Mouse (Mus musculus) lung, embryonic 16.5 days (tissue): ENCODE measurements around the gene Gm11492. TPM values are rescaled to one million over a fixed set of nuclear protein-coding genes. Genes with fewer than 3 reads are reported as not detected.

Source experiments
- ATAC-seq: fragments of 200-750 bp; cut with Nextera tagmentation; 2 replicates; pipeline ENCODE4 v1.8.0; 2017; ENCODE audit warnings: low read depth, mild to moderate bottlenecking, moderate library complexity
- H3K27ac ChIP-seq: fragments of 300-500 bp; sonication (generic); 2 replicates; pipeline ENCODE4 v1.5.1; 2014; ENCODE audit warnings: mild to moderate bottlenecking, control low read depth, low read length
- H3K27me3 ChIP-seq: fragments of 300-500 bp; sonication (generic); 2 replicates; pipeline ENCODE4 v1.6.1; 2014; ENCODE audit warnings: low read depth, low read length, mixed read lengths; ENCODE audit not compliant: control insufficient read depth, insufficient read depth
- H3K36me3 ChIP-seq: fragments of 300-500 bp; sonication (generic); 2 replicates; pipeline ENCODE4 v1.6.1; 2014; ENCODE audit warnings: low read length; ENCODE audit not compliant: control insufficient read depth, insufficient read depth
- H3K4me1 ChIP-seq: fragments of 300-500 bp; sonication (generic); replicated peaks from 2 replicates; pipeline ENCODE4 v1.6.1; 2014; ENCODE audit warnings: low read length, mixed read lengths; ENCODE audit not compliant: control insufficient read depth, insufficient read depth
- H3K4me2 ChIP-seq: fragments of 300-500 bp; sonication (generic); 2 replicates; pipeline ENCODE4 v1.6.1; 2014; ENCODE audit warnings: low read depth, low read length, control low read depth
- H3K4me3 ChIP-seq: fragments of 300-500 bp; sonication (generic); 2 replicates; pipeline ENCODE4 v1.5.1; 2014; ENCODE audit warnings: mild to moderate bottlenecking, low read length, control low read depth
- H3K9ac ChIP-seq: fragments of 300-500 bp; sonication (generic); 2 replicates; pipeline ENCODE4 v1.6.1; 2014; ENCODE audit warnings: low read length, control low read depth
- H3K9me3 ChIP-seq: fragments of 300-500 bp; sonication (generic); 2 replicates; pipeline ENCODE4 v1.6.1; 2016; ENCODE audit warnings: low read length; ENCODE audit not compliant: control insufficient read depth
- WGBS: fragments of 180-500 bp; shearing (Covaris S2); extraction: QIAGEN DNeasy Blood & Tissue Kit; methylation state at CpG from one replicate; pipeline ENCODE4 v1.1.7; 2014; 5-methylcytosine and 5-hydroxymethylcytosine counted together
- polyA plus RNA-seq: library from polyadenylated mRNA; unstranded; fragments of >200 nt; fragmentation: Nextera tagmentation; extraction: Ambion mirVana; gene quantifications from 2 replicates; pipeline ENCODE4 v1.2.1, GENCODE M21; 2015

The Gm11492 gene
- polyA plus RNA-seq, 1 experiment from 2014 or later: not detected

DNA sequence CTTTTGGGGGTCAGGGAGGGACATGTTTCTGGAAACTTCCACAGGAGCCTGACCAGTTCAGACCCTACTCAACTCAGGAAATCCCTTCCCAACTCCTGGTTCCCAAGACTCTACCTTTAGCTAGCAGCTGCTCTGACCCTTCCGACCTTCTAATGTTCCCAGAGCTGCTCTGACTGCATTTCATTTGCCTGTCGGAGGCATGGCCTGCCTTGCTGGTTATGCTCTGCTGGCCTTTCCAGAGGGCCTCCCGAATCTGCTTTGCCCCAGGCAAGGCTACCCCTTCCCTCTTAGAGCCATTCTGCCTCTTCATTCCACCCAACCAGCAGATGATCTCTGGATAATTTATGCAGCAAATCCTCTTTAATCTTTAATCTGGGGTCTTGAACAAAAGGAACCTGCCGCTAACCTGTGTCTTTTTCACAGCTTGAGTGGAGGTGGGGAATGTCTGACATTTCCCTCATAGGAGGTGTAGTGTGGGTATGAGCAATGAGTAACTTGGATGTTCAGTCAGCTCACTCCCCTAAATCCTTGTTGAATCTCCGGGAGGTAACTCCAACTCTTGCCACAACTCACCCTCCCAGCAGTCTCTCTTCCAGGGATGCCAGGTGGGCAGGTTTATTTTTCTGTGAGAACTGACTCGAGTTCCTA, 11.3 kb downstream of the Gm11492 start:
- H3K9ac ChIP-seq: peak overlapping the region; percentile 70
- peak overlapping the region; percentile 69 for H3K27ac ChIP-seq
- no peaks in the 10 kb centered on the region for H3K27me3 ChIP-seq
- no peaks in the 10 kb centered on the region for H3K36me3 ChIP-seq
- peak overlapping the region; percentile 83 for H3K4me2 ChIP-seq
- H3K4me3 ChIP-seq: peak overlapping the region; percentile 71
- no peak for ATAC-seq
- WGBS: 28% methylated on average over 6 of the region's 6 CpGs
- peaks cover 22% of the 10 kb centered on the region for H3K4me1 ChIP-seq
- H3K9me3 ChIP-seq: no peaks in the 10 kb centered on the region

DNA sequence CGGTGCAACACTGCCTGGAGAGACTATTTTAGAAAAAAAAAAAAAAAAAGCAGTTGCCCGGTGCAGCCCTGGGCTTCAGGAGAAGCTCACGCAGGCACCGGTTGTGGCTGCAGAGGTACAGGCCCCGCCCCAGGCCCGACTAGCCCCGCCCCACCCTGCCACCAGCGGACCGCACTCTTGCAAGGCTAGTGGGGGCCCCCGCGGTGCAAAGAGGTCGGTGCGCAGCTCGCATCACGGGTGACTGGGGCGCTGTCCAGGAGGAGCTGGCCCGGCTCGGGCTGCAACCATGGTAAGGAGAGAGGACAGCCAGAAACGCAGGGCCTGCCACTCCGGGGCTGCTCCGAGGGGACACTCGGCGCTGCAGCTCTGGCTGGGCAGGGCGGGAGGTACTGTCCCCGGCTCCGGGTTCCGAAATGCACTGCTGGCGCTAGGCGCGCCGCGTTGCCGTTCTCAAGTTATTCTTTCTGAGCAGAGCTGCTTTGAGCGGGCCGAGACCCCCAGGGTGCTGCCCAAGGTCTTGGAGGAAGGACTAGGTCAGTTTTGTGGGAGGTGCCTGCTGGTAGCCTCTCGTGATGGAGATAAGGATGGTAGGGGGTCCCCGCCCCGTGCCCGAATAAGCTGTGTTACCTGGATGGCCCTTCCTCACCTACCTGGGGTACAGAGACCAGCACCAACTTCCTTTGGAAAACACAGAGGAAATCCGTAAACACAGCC, 12.0 kb downstream of the Gm11492 start:
- Histone ChIP-seq H3K27me3 (no peaks in the 10 kb centered on the region), H3K4me3 (peak overlapping the region; percentile 71), H3K9me3 (no peaks in the 10 kb centered on the region), H3K4me1 (peaks cover 22% of the 10 kb centered on the region), H3K9ac (peak overlapping the region; percentile 70), H3K27ac (peak overlapping the region; percentile 69), H3K36me3 (no peaks in the 10 kb centered on the region), H3K4me2 (peak overlapping the region; percentile 83)
- WGBS: under 1% methylated on average over 40 of the region's 40 CpGs
- ATAC-seq: peak; percentile 61

- Histone ChIP-seq H3K4me2 (peak overlapping the region; percentile 83), H3K27ac (peak overlapping the region; percentile 69), H3K4me1 (peaks cover 22% of the 10 kb centered on the region), H3K9ac (peak overlapping the region; percentile 70), H3K4me3 (peak overlapping the region; percentile 71), H3K27me3 (no peaks in the 10 kb centered on the region), H3K9me3 (no peaks in the 10 kb centered on the region), H3K36me3 (no peaks in the 10 kb centered on the region)
- peak; percentile 65 for ATAC-seq
- 14% methylated on average over 9 of the region's 10 CpGs for WGBS
Measured at GRCm38 (mm10) chr11:87578963-87579601, 12.6 kb downstream of the Gm11492 start.

DNA sequence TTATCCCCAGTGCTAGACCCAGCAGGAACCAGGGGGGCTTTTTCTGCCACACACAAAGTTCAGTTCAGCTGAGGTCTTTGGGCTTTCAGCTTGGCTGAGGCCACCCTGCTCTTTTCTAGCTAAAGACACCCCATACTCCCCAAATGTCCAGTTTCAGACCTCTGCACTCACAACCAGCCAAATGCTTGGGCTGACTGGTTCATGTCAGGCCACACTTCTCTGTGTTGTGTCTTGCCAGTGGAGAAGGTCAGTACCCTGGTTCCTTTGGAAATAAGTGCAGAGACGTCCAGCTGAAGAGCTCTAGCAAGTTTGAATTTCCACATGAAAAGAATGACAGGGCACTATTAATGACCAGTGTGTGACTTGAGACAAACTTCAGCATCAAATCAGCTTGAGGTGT, 13.3 kb downstream of the Gm11492 start:
- no peak overlapping the region; the same call in 1 of the 2 replicates for H3K4me3 ChIP-seq
- H3K4me2 ChIP-seq: peak overlapping the region; percentile 28
- H3K9me3 ChIP-seq: no peaks in the 10 kb centered on the region
- H3K36me3 ChIP-seq: no peaks in the 10 kb centered on the region
- peak overlapping the region; percentile 69 for H3K27ac ChIP-seq
- 29% methylated on average over 1 of the region's 1 CpGs for WGBS
- H3K27me3 ChIP-seq: no peaks in the 10 kb centered on the region
- peaks cover 28% of the 10 kb centered on the region for H3K4me1 ChIP-seq
- peak; percentile 82 for ATAC-seq
- no peak overlapping the region for H3K9ac ChIP-seq

DNA sequence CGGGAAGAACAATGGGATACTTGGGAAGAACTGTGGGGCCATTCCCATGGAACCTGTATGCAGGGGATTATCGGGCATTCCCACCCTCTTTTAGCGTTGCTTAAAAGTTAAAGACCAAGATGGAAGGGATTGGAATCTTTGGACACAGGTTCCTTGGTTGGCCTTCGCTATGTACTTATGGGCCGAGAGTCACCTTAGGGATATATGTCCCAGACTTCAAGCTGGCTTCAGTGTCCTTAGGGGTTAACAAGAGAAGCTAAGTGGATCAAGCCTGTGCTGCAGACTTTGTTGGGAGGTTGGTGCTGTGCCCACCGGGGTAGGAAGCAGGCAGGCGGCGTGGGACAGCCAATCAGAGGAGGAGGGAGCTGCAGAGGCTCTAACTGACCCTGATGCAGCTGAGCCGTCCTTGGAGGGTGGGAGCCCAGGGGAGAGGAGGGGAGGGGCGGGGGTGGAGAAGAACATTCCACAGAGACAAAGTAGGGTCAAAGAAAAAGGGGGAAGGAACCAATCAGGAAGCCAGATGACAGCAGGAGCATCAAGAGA, 14.2 kb downstream of the Gm11492 start:
- H3K4me3 ChIP-seq: peak overlapping the region; percentile 1; the same call in 1 of the 2 replicates
- H3K36me3 ChIP-seq: no peaks in the 10 kb centered on the region
- no peak for ATAC-seq
- peak overlapping the region; percentile 28 for H3K4me2 ChIP-seq
- H3K27ac ChIP-seq: peak overlapping the region; percentile 69
- WGBS: 48% methylated on average over 10 of the region's 10 CpGs
- H3K9me3 ChIP-seq: no peaks in the 10 kb centered on the region
- 0 out of 2 replicates have a peak overlapping the region, but pooled peaks have one; percentile 26 for H3K9ac ChIP-seq
- peaks cover 33% of the 10 kb centered on the region for H3K4me1 ChIP-seq
- no peaks in the 10 kb centered on the region for H3K27me3 ChIP-seq

GRCm38 (mm10) chr11:87581161-87581865, 14.9 kb downstream of the Gm11492 start:
- H3K4me3 ChIP-seq: no peak overlapping the region
- 84% methylated on average over 12 of the region's 12 CpGs for WGBS
- 0 out of 2 replicates have a peak overlapping the region, but pooled peaks have one; percentile 17 for H3K4me2 ChIP-seq
- no peak for ATAC-seq
- H3K27me3 ChIP-seq: no peaks in the 10 kb centered on the region
- no peak overlapping the region for H3K27ac ChIP-seq
- no peaks in the 10 kb centered on the region for H3K9me3 ChIP-seq
- H3K4me1 ChIP-seq: peaks cover 33% of the 10 kb centered on the region
- no peaks in the 10 kb centered on the region for H3K36me3 ChIP-seq
- H3K9ac ChIP-seq: no peak overlapping the region

DNA sequence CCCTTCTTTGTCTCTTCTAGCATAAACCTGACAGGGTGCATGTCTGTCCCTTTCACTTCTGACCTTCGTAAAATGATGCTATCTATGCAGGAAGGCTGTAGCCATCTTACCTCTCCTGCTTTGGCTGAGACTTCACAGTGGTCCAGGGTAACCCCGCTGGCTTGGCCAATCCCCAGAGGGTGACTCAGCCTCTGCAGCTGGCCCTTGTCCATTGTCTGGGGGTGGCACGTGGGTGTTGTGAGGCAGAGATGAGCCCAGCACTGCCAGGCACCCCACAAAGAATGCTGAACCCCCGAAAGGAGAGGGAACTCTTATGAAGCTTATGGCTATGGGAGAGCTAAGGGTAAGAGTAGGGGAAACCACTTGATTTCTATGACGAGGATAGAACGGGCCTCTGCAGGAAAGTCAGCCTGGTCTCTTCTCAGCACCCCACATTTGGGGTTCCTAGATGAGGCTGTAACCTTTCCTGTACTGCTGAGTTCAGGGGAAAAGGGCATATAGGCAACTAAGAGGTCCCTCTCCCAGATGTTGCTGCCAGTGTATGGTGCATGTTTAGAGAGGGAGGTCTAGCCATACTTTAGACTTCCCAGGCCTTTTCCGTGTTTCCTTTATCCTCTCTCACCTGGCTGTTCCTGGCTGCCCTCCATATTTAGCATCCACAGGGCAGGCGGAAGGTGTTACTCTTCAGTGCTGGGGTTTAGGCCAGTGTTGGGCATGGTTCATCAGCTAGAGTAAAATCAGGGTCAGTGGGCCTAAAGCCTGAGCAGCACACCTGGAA, 15.7 kb downstream of the Gm11492 start:
- 76% methylated on average over 8 of the region's 8 CpGs for WGBS
- Histone ChIP-seq H3K4me2 (no peak overlapping the region), H3K9me3 (no peaks in the 10 kb centered on the region), H3K36me3 (no peaks in the 10 kb centered on the region), H3K9ac (no peak overlapping the region), H3K27ac (no peak overlapping the region), H3K4me1 (peaks cover 33% of the 10 kb centered on the region), H3K27me3 (no peaks in the 10 kb centered on the region), H3K4me3 (no peak overlapping the region)
- no peak for ATAC-seq

GRCm38 (mm10) chr11:87583291-87584034, 17.0 kb downstream of the Gm11492 start:
- WGBS: 80% methylated on average over 6 of the region's 6 CpGs
- Histone ChIP-seq H3K4me1 (peaks cover 27% of the 10 kb centered on the region), H3K9me3 (no peaks in the 10 kb centered on the region), H3K9ac (no peak overlapping the region), H3K4me2 (no peak overlapping the region), H3K36me3 (no peaks in the 10 kb centered on the region), H3K4me3 (no peak overlapping the region), H3K27me3 (no peaks in the 10 kb centered on the region), H3K27ac (no peak overlapping the region)
- no peak for ATAC-seq
